Mouse (Mus musculus): ENCODE data around the gene Me1. TPM values are rescaled to one million over a fixed set of nuclear protein-coding genes. Genes with fewer than 3 reads are reported as not detected.

Gene Me1
- total RNA-seq, 2 experiments from 2014 or later: 60.3 to 64.4 TPM

GRCm38 (mm10) chr9:86710091-86710634 is 14.4 kb upstream of the Me1 start:
- intact Hi-C loops (cut with DNase I): no loop called here
- DNase-seq: no peak

GRCm38 (mm10) chr9:86708921-86709320 is 13.2 kb upstream of the Me1 start:
- DNase-seq: no peak
- intact Hi-C loops (cut with DNase I): no loop called here

- intact Hi-C loops (cut with DNase I): no loop called here
- DNase-seq: no peak
These were observed 11.7 kb upstream of the Me1 start for GRCm38 (mm10) chr9:86707431-86707830.

GRCm38 (mm10) chr9:86701844-86702243 is 6.1 kb upstream of the Me1 start:
- no peak for DNase-seq
- intact Hi-C loops (cut with DNase I): no loop called here

- DNase-seq: no peak
- intact Hi-C loops (cut with DNase I): no loop called here
These were observed 5.5 kb upstream of the Me1 start for GRCm38 (mm10) chr9:86701264-86701663.

GRCm38 (mm10) chr9:86695199-86695817 is 445 bp downstream of the Me1 start:
- intact Hi-C loops (cut with DNase I): no loop called here
- DNase-seq: peak; percentile 26

- intact Hi-C loops (cut with DNase I): no loop called here
These were observed 1.1 kb downstream of the Me1 start for GRCm38 (mm10) chr9:86694644-86695043.

GRCm38 (mm10) chr9:86693935-86694334 is 1.8 kb downstream of the Me1 start:
- intact Hi-C loops (cut with DNase I): no loop called here
- no peak for DNase-seq

More at GRCm38 (mm10) chr9:86694644-86695043, 1.1 kb downstream of the Me1 start:
- DNase-seq: no peak

GRCm38 (mm10) chr9:86692676-86693075 is 3.1 kb downstream of the Me1 start:
- intact Hi-C loops (cut with DNase I): no loop called here
- no peak for DNase-seq

- no peak for DNase-seq
- intact Hi-C loops (cut with DNase I): no loop called here
These were observed 3.5 kb downstream of the Me1 start for GRCm38 (mm10) chr9:86692251-86692650.

- intact Hi-C loops (cut with DNase I): no loop called here
- no peak for DNase-seq
These were observed 4.7 kb downstream of the Me1 start for GRCm38 (mm10) chr9:86691101-86691500.

GRCm38 (mm10) chr9:86683713-86684209 is 12.0 kb downstream of the Me1 start:
- intact Hi-C loops (cut with DNase I): no loop called here
- DNase-seq: no peak

- intact Hi-C loops (cut with DNase I): no loop called here
- DNase-seq: no peak
These were observed 12.9 kb downstream of the Me1 start for GRCm38 (mm10) chr9:86682844-86683243.

- intact Hi-C loops (cut with DNase I): no loop called here
- no peak for DNase-seq
These were observed 13.5 kb downstream of the Me1 start for GRCm38 (mm10) chr9:86682278-86682677.

- intact Hi-C loops (cut with DNase I): no loop called here
- DNase-seq: no peak
These were observed 15.3 kb downstream of the Me1 start for GRCm38 (mm10) chr9:86680431-86680830.

- intact Hi-C loops (cut with DNase I): no loop called here
These were observed 15.8 kb downstream of the Me1 start for GRCm38 (mm10) chr9:86679843-86680417.

GRCm38 (mm10) chr9:86676246-86676645 is 19.5 kb downstream of the Me1 start:
- intact Hi-C loops (cut with DNase I): no loop called here
- no peak for DNase-seq

More at GRCm38 (mm10) chr9:86679843-86680417, 15.8 kb downstream of the Me1 start:
- DNase-seq: peak; percentile 29

- intact Hi-C loops (cut with DNase I): no loop called here
- DNase-seq: no peak
These were observed 20.3 kb downstream of the Me1 start for GRCm38 (mm10) chr9:86675426-86675825.

- DNase-seq: no peak
- intact Hi-C loops (cut with DNase I): no loop called here
These were observed 22.8 kb downstream of the Me1 start for GRCm38 (mm10) chr9:86672907-86673472.

GRCm38 (mm10) chr9:86668590-86669252 is 27.0 kb downstream of the Me1 start:
- no peak for DNase-seq
- intact Hi-C loops (cut with DNase I): no loop called here

GRCm38 (mm10) chr9:86667138-86667750 is 28.5 kb downstream of the Me1 start:
- intact Hi-C loops (cut with DNase I): no loop called here
- DNase-seq: no peak

Measured in left cerebral cortex, postnatal 4 days (tissue).